Mouse (Mus musculus) hindbrain, embryonic 12.5 days (tissue): ENCODE measurements around the gene Nts. TPM values are rescaled to one million over a fixed set of nuclear protein-coding genes. Genes with fewer than 3 reads are reported as not detected.
"Not testable (repeated sequence)": the region's sequence is repeated elsewhere in the genome, so short reads cannot be mapped to it uniquely, and the experiment has no call there.

ENCODE experiments used
- ATAC-seq: fragments of 200-750 bp; cut with Nextera tagmentation; 2 replicates; pipeline ENCODE4 v1.8.0; 2017; ENCODE audit warnings: moderate TSS enrichment; ENCODE audit not compliant: low FRiP score
- H3K27ac ChIP-seq: fragments of 300-500 bp; sonication (generic); 2 replicates; pipeline ENCODE4 v1.5.1; 2016; ENCODE audit warnings: mild to moderate bottlenecking
- H3K27me3 ChIP-seq: fragments of 300-500 bp; sonication (generic); 2 replicates; pipeline ENCODE4 v1.6.1; 2016; ENCODE audit warnings: mild to moderate bottlenecking
- H3K36me3 ChIP-seq: fragments of 300-500 bp; sonication (generic); 2 replicates; pipeline ENCODE4 v1.6.1; 2016; ENCODE audit warnings: mild to moderate bottlenecking
- H3K4me1 ChIP-seq: fragments of 300-500 bp; sonication (generic); 2 replicates; pipeline ENCODE4 v1.6.1; 2016
- H3K4me2 ChIP-seq: fragments of 300-500 bp; sonication (generic); replicated peaks from 2 replicates; pipeline ENCODE4 v1.6.1; 2016; ENCODE audit warnings: mild to moderate bottlenecking
- H3K4me3 ChIP-seq: fragments of 300-500 bp; sonication (generic); 2 replicates; pipeline ENCODE4 v1.5.1; 2016; ENCODE audit warnings: mild to moderate bottlenecking
- H3K9ac ChIP-seq: fragments of 300-500 bp; sonication (generic); 2 replicates; pipeline ENCODE4 v1.6.1; 2016; ENCODE audit warnings: mild to moderate bottlenecking, moderate library complexity
- H3K9me3 ChIP-seq: fragments of 300-500 bp; sonication (generic); replicated peaks from 2 replicates; pipeline ENCODE4 v1.6.1; 2016; ENCODE audit warnings: mild to moderate bottlenecking
- whole genome bisulfite sequencing: fragments of 180-500 bp; shearing (Covaris S2); methylation state at CpG from one replicate; pipeline ENCODE4 v1.1.7; 2016; 5-methylcytosine and 5-hydroxymethylcytosine counted together
- polyA plus RNA-seq: library from polyadenylated mRNA; unstranded; fragments of >200 nt; fragmentation: Nextera tagmentation; extraction: Ambion mirVana; gene quantifications from 2 replicates; pipeline ENCODE4 v1.2.1, GENCODE M21; 2016

Gene Nts
- polyA plus RNA-seq, 1 experiment from 2014 or later, result 1.3 TPM

DNA sequence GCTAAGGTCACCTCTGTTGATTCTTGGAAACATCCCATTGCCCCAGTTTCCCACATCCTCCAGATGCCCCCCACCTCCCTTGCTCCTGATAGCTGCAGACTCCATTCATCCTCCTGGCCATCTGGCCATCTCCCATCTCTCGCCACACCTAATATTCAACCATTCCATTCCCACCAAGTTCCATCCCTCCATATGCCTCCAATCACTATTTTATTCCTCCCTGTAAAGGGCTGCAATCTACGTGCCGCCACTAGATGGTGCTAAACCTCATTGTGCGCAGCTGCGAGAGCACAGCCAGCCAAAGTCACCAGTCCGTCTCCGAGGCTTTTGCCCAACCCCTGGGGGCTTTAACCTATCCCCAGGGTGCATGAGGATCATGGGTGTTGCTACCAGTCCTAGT, 55.2 kb downstream of the Nts start:
- not testable (repeated sequence) for H3K27me3 ChIP-seq, H3K36me3 ChIP-seq, H3K9ac ChIP-seq, H3K4me2 ChIP-seq, H3K9me3 ChIP-seq, H3K4me1 ChIP-seq, H3K4me3 ChIP-seq, H3K27ac ChIP-seq
- 4% methylated on average over 7 of the region's 7 CpGs for WGBS
- ATAC-seq, result peak; percentile 66; the same call in 1 of the 2 replicates

Other genes starting within 250 kb of the Nts start
- 2.5 and 2.9 TPM in 2 replicates for gene Rassf9, start 21.7 kb upstream of the Nts start, polyA plus RNA-seq